Mouse (Mus musculus) forelimb bud, embryonic 11.5 days (tissue): ENCODE data around the gene Vamp2.

Experiments used
- DNase-seq: peaks from one replicate; pipeline ENCODE4 v3.0.0-alpha.2; 2012; ENCODE audit warnings: low read depth, low spot score

Vamp2 gene

DNA sequence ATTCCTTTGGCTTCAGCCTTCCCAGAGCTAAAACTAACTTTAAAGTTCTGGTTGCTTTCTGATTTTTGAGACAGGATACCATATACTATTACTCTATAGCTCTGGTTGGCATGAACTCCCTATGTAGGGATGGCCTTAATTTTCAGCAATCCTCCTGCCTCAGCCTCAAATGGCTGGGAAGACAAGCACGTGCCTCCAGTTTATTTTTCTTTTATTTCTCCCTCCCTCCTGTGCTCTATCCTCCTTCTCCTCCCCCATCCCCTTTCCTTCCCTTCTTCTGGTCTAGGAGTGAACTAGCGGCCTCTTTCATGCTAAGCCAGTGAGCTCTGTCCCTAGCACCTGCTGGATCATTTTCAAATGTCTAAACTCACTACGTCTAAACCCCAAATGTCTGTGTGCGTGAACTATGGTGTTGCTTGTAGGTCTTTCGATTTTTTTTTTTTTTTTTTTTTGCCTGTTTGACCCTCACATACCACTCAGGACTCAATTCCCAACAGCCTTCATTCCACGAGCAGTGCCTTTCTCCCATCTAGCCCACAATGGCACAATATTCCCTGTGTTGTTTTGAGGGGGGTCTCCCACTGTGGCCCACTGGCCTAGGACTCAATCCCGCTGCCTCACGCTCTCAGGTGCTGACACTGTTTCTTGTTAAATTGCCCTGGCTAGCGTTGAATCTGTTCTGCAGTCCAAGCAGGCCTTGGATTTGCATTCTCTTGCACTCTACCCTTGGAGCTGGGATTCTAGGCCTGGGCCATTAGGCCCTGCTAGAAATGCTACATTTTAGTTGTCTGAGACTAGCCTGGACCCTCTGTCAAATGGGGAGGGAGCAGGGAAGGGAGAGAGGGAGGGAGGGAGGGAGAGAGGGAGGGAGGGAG, 23.8 kb upstream of the Vamp2 start:
- DNase-seq: no peak

DNA sequence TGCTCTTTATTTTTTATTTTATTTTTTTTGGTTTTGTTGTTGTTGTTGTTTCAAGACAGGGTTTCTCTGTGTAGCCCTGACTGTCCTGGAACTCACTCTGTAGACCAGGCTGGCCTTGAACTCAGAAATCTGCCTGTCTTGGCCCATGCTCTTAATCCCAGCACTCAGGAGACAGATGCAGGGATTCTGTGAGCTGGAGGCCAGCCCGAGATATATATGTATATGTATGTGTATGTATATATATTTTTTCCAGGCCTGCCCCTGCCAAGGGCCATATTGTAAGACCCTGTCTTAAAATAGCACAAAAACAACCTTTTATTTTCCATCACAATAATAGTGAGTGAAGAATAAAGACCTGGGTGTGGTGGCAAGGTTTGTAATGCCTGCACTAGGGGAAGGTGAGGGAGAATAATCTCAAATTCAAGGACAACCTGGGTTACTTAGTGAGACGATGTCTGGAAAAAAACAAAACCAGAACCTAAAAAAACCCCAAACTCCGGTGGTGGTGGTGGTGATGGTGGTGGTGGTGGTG, 22.8 kb upstream of the Vamp2 start:
- DNase-seq: no peak

GRCm38 (mm10) chr11:69066163-69066861, 22.0 kb upstream of the Vamp2 start:
- no peak for DNase-seq

GRCm38 (mm10) chr11:69066956-69067355, 21.3 kb upstream of the Vamp2 start:
- peak; percentile 91 for DNase-seq

DNA sequence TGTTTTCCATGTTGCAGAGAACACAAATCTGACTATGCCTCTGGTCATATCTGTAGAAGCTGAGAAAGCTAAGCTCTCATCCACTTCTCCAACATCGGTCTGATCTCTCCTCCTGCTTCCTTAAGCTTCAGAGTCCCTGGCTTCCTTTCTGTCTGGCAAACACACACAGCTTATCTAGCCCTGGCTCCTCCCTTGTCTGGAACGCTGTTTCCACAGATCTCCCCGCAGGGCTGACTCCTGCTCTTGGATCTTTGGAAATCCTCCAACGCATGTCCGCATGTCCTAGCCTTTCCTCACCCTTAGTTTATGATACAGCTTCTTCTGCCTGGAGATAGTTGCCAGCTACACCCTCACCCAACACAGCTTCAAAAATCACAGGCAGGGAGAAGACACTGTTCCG, 20.7 kb upstream of the Vamp2 start:
- DNase-seq: no peak

DNA sequence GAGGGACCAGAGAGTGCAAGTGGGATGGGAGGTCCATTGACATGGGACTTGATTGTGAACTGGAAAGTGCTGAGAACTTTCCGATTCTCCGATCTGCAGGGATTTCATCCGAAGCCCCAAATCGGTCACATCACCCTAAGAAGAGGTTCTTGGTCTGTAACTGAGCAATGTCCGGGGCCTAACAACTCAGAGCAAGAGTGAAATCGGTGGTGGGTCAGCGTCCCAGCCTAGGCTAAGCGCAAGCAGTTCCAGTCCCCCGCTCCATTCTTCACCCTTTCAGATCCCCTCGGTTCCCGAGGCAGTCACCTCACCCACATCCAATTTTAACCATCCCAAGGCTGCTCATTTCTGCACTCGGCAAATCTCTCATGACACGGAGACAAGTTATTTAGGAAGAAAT, 18.2 kb upstream of the Vamp2 start:
- no peak for DNase-seq

- DNase-seq: peak; percentile 96
These were observed 17.6 kb upstream of the Vamp2 start, which contains the start of gene Tmem107 for GRCm38 (mm10) chr11:69070590-69071222. Gene Tmem107 (plus strand): TSS chr11:69070806.

DNA sequence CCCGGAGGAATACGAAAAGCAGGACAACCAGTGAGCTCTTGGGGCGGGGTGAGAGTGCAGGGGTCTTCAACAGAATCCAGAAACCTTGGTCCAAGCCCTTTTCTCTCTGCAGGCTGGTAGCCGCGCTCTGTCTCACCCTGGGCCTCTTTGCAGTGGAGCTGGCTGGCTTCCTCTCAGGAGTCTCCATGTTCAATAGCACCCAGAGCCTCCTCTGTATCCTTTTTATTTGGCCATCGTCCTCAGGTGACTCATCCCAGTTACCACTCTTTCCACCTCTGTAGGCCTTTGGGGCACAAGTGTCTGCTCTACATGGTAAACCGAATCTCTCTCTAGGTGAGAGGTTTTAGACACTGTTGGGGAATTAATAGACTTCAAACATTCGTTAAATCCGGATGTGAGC, 17.0 kb upstream of the Vamp2 start:
- DNase-seq: no peak

DNA sequence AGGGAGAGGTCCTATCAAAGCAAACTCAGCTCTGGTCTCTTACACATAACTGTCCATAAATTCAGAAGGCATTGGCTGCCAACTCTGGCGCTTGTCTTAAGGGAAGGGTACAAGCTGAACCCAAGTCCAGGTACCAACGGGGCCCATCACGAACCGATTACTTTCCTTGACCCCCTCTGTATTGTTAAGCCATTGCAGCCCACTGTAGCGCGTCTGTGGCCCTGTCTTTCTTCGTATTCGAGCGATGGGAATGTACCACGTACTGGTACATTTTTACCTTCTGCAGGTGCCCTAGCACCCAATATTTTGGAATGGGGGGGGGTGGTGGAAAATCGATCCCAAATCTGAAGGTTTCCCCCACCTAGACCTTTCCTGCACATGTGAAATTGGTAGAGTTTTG, 16.1 kb upstream of the Vamp2 start:
- DNase-seq: no peak

GRCm38 (mm10) chr11:69072666-69073064, 15.6 kb upstream of the Vamp2 start:
- no peak for DNase-seq

DNA sequence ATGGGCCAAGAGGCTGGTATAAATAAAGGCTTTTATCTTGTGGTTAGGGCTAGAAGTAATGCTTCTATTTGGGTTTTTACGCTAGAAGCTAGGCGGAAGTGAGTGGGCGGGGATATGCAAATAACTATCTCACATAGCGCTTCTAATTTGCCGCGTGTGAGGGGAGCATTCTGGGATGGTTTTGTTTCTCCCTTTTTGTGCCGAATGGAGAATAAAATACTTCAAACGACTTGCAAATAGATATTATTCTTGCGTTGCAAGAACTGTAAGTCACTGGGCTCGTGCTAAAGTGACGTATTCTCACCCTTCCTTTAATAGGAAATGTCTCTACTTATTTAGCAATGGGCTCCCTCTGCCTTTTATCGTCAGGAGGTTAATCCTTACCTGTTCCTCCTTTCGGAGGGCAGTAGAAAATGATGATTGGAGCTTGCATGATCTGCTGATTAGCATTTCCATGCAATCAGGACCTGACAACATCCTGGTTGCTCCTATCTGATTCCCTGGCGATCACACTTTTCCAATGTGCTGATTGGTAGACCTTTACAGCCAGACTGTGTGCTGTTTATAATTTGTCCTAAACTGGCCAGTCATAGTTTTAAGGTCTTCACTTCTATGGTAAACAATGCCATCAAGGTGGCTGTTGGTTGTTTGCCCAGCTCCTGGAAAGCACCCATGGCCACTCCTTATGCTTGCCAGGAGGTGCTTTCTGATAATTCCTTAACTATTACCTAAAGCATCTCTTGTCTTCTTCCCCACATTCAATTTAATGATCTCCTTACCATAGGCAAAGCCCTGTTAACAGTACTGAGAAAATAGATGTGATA, 15.0 kb upstream of the Vamp2 start:
- peak; percentile 93 for DNase-seq

DNA sequence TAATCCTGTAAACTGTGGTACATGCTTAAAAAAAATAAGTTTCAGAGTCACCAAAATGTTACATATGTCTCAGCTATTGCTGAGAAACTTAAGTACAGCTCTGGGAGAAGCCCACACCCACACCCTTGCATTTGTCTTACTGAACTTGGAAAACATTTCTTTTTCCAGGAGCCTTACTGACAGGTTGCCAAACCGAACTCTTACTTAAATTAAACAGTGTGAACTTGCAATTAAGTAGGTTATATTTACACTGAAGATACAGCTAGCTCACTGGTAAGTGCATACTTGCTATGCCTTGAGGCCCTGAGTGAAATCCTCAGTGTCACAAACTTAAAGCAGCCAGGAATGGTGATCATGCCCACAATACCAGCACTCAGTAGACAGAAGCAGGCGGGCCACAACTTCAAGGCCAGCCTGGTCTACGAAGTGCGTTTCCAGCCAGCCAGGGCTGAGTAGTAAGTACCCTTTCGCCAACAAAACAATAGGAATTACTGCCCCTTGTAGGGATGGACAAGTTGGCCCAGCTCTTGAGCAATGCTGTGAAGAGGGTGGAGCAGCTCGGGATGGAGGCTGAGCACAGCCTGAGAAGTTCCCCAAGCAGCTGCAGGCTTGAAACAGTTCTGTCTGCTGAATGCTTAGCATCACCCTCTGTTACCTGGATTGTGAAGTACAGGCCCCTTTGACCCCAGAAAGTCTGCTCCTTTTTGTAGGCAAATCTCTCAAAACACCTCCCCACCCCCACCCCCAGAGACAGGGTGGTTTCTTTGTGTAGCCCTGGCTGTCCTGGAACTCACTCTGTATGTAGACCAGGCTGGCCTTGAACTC, 14.1 kb upstream of the Vamp2 start:
- DNase-seq: no peak

GRCm38 (mm10) chr11:69074776-69075069, 13.6 kb upstream of the Vamp2 start:
- no peak for DNase-seq

DNA sequence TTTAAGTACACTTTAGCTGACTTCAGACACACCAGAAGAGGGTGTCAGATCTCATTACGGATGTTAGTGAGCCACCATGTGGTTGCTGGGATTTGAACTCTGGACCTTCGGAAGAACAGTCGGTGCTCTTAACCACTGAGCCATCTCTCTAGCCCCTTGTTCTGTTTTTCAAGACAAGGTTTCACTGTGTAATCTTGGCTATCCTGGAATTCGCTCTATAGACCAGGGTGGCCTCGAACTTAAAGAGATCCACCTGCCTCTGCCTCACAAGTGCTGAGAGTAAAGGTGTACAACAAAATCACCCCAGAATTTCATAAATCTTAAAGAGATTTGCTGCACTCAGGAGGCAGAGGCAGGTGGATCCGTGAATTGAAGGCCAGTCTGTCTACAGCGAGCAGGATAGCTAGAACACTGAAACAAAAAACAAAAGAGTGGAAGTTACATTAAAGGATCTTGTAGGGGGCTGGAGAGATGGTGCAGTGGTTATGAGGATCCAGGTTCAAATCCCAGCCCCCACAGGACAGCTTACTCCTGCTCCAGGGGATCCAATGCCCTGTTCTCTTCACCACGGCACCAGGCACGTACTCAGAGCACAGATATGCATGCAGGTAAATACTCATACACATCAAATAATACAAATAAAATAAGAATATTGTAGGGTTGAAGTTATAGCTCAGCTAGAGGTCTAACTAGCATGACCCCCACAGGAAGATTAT, 12.4 kb upstream of the Vamp2 start:
- no peak for DNase-seq

- no peak for DNase-seq
These were observed 11.7 kb upstream of the Vamp2 start for GRCm38 (mm10) chr11:69076572-69076971.

GRCm38 (mm10) chr11:69077316-69077715, 11.0 kb upstream of the Vamp2 start:
- DNase-seq: no peak

- DNase-seq: no peak
These were observed 10.2 kb upstream of the Vamp2 start for GRCm38 (mm10) chr11:69078041-69078440.

DNA sequence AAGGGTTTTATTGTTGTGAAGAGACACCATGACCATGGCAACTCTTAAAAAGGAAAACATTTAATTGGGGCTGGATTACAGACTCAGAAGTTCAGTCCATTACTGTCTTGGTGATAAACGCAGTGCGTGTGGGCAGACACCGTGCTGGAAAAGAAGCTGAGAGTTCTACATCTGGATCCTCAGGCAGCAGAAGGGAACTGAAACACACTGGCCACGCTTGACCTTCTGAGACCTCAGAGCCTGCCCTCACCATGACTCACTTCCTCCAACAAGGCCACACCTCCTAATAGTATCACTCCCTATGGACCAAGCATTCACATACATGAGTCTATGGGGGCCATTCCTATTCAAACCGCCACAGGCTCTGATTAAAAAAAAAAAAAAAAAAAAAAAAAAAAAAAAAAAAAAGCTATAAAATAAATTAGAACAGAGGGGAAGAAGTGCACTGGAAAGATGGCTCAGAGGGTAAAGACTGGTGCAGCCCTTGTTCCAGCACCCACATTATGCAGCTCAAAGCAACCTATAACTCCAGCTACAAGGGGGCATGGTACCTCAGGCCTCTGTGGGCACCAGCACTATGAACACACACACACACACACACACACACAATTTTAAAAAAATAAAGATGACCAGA, 9.4 kb upstream of the Vamp2 start:
- no peak for DNase-seq

DNA sequence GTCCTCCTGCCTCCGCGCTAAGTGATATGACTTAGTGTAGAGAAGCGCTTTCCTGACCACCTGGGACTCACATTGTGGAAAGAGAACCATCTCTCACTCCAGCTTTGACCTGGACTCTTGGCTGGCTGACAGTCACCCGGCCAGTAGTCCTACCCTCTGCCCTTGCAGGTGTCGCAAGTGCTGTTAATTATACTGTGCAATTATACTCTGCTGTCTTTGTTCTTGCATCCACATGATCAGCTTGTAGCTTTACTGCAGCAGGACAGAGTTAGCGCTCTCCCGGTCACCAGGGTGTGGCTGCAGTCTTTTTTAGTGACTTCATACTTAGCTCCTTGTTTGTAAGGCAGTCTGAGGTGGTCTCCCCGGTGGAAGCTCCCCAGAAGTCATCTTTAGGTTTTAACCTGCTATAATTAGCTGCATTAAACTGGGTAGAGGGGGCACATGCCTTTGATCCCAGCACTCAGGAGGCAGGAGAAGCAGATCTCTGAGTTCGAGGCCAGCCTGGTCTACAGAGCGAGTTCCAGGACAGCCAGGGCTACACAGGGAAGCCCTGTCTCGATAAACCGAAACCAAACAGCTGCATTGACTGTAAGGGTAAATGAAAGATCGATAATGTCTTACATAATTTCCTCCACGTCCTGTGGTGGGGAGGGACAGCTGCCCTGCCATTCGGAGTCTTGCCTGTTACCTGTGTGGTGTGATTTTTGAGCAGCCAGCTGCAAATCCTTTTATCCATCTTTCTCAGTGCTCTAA, 8.0 kb upstream of the Vamp2 start:
- DNase-seq: no peak
